Mouse (Mus musculus): ENCODE results near the gene Grm7. TPM values are rescaled to one million over a fixed set of nuclear protein-coding genes. Genes with fewer than 3 reads are reported as not detected.

Grm7 gene
- polyA plus RNA-seq, 1 experiment from 2014 or later, result 3.2 TPM

DNA sequence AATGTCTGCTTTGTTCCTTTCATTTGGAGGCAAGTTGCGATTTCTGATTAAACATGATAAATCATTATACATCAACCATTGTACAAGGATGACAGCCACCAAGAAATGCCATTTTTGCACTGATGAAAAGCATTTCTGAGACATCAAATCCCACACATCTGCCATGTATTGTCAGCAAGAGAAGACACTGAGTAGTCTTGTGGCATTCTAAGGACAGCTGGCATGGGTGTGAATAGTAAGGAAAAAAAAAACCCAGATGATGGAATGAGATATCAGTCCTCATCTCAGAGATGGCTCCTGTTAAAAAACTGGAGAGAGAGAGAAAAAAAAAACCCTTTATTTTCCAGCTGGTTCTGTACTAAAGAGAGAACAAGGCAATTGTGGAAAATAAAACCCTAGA lies 875.8 kb downstream of the Grm7 start:
- H3K9ac ChIP-seq, result no peak overlapping the region
- H3K27ac ChIP-seq, result no peak overlapping the region
- no peak overlapping the region for H3K4me3 ChIP-seq (replicated peaks)
- H3K9me3 ChIP-seq, result no peaks in the 10 kb centered on the region
- H3K27me3 ChIP-seq, result no peaks in the 10 kb centered on the region
- no peak overlapping the region for H3K4me2 ChIP-seq
- H3K36me3 ChIP-seq (replicated peaks), result no peaks in the 10 kb centered on the region
- 92% methylated on average over 1 of the region's 1 CpGs for WGBS
- no peak for ATAC-seq (ENCODE audit: low FRiP score)
- H3K4me1 ChIP-seq, result no peaks in the 10 kb centered on the region

DNA sequence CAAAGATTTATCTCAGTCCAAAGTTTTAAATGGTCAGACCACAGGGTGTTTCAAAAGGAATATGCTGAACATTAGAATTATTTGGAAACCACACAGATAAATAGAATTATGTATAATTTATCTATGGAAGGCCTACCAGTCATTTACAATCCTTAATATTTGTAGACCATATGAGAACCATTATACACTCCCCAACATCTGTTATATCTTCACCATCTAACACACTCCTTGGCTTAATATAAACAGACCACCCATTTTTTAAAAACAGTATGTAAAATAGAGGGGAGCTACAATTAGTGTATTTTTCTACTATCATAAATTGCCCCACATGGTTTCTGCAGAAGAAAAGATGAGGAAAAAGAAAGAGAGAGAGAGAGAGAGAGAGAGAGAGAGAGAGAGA lies 876.7 kb downstream of the Grm7 start:
- H3K4me2 ChIP-seq, result no peak overlapping the region
- H3K27me3 ChIP-seq, result no peaks in the 10 kb centered on the region
- H3K36me3 ChIP-seq (replicated peaks), result no peaks in the 10 kb centered on the region
- ATAC-seq (ENCODE audit: low FRiP score), result no peak
- no peak overlapping the region for H3K27ac ChIP-seq
- H3K4me3 ChIP-seq (replicated peaks), result no peak overlapping the region
- H3K9ac ChIP-seq, result no peak overlapping the region
- no peaks in the 10 kb centered on the region for H3K4me1 ChIP-seq
- no peaks in the 10 kb centered on the region for H3K9me3 ChIP-seq

DNA sequence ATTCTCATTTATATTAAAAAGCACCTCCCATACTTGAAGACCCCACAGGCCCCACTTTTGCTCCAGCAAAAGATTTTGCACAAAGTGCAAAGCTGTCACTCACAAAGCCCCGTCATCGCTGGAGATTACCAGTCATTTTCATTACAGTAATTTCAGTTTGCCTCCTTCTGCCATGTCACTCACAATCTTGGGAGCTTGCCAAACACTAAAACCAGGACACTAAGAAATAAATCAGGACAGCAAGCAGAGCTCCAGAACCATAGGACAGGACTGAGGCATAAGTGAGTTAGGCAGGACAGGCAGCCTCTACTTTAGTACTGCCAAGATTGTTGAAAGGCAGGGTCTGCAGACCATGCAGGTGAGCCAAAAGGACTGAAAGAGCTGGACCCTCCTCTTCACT lies 884.6 kb downstream of the Grm7 start:
- H3K27ac ChIP-seq, result no peak overlapping the region
- H3K9me3 ChIP-seq, result no peaks in the 10 kb centered on the region
- H3K4me2 ChIP-seq, result no peak overlapping the region
- no peaks in the 10 kb centered on the region for H3K4me1 ChIP-seq
- 80% methylated on average over 2 of the region's 2 CpGs for WGBS
- H3K27me3 ChIP-seq, result no peaks in the 10 kb centered on the region
- H3K36me3 ChIP-seq (replicated peaks), result no peaks in the 10 kb centered on the region
- ATAC-seq (ENCODE audit: low FRiP score), result no peak
- no peak overlapping the region for H3K9ac ChIP-seq
- H3K4me3 ChIP-seq (replicated peaks), result no peak overlapping the region

DNA sequence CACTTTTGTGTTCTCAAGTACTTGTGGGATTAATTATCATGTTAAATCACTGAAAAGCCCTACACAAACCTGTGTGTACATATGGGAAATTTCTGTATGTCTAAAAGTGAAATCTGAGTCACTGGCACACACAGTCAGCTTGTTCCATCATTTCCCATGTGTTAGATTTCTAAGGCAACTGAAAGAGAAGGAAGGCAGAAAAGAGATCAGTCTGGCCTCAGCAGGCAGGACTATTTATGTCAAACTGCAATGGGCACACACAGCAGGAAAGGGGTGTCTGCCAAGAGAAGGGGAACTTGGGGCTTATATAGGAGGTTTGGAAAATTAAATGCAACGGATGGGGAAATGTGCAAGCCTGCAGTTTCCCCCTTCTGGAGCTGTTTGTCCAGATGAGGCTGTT lies 913.2 kb downstream of the Grm7 start:
- WGBS, result 83% methylated on average over 1 of the region's 1 CpGs
- no peaks in the 10 kb centered on the region for H3K4me1 ChIP-seq
- H3K9ac ChIP-seq, result no peak overlapping the region
- no peak for ATAC-seq (ENCODE audit: low FRiP score)
- H3K9me3 ChIP-seq, result no peaks in the 10 kb centered on the region
- no peak overlapping the region for H3K4me3 ChIP-seq (replicated peaks)
- no peak overlapping the region for H3K4me2 ChIP-seq
- H3K27ac ChIP-seq, result no peak overlapping the region
- no peaks in the 10 kb centered on the region for H3K27me3 ChIP-seq
- no peaks in the 10 kb centered on the region for H3K36me3 ChIP-seq (replicated peaks)

DNA sequence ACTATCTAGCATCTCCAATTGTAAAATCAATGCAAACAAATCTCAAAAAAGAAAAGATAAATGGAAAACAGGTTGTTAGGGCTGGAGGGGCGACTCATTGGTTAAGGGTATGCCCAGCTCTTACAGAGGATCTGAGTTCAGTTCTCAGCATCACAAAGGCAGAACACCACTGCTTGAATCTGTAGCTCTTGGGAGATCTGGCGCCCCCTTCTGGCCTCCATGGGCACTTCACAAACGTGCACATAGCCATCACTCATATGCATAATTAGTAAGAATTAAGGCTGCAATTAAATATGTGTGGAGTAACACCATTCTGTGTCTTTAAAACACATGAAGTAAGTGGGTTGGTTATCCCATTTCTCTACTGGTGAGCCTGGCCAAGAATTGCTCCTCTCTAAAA lies 914.1 kb downstream of the Grm7 start:
- Histone ChIP-seq H3K4me1 (no peaks in the 10 kb centered on the region), H3K4me2 (no peak overlapping the region), H3K36me3 (replicated peaks) (no peaks in the 10 kb centered on the region), H3K27me3 (no peaks in the 10 kb centered on the region), H3K4me3 (replicated peaks) (no peak overlapping the region), H3K9ac (no peak overlapping the region), H3K9me3 (no peaks in the 10 kb centered on the region), H3K27ac (no peak overlapping the region)
- 75% methylated on average over 3 of the region's 3 CpGs for WGBS
- ATAC-seq (ENCODE audit: low FRiP score), result no peak

DNA sequence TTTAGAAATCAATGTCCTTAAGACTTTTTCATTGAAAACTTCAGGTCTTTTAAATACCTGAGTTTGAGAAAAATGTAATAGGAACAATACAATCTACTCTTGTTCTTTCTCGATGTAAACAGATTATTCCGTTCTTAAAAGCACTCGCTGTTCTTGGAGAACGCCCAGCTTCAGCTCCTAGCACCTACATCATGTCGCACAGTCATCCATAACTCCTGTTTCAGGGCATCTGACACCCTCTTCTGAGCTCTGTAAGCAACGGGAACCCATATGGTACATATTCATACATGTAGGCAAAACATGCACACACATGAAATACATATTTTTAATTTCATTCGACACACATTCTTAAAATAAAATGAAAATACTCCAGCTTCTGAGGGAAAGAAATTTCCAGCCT lies 916.0 kb downstream of the Grm7 start:
- Histone ChIP-seq H3K27me3 (no peaks in the 10 kb centered on the region), H3K9me3 (no peaks in the 10 kb centered on the region), H3K4me3 (replicated peaks) (no peak overlapping the region), H3K4me2 (no peak overlapping the region), H3K27ac (no peak overlapping the region), H3K36me3 (replicated peaks) (no peaks in the 10 kb centered on the region), H3K4me1 (no peaks in the 10 kb centered on the region), H3K9ac (no peak overlapping the region)
- 91% methylated on average over 7 of the region's 7 CpGs for WGBS
- ATAC-seq (ENCODE audit: low FRiP score), result no peak

DNA sequence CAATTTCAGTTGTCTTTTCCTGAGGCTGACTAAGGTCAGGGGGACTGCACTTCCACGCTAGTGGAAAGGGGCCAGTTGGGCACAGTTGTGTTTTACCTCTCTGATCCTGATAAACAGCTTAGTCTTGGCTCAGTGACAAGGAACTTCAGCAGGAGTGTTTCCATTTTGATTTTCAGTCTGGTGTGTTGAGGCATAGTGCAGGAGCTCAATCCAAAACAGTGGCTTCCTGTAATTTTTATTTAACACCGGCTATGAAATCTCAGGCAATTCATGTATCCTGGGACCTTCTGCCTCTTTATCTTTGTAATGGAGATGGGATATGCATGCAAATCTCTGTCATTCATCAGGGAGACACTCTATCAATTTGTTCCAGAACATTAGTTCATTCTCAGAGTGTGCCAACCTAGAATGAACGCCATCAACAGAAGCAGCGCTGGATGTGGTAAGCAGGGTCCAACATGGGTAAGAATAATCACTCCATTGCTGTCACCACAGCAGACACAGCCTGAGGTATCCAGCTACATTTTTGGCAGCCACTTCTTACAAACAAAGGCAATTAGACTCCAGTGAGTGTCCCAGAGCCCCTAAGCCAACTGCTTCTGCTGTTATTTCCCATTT lies 926.2 kb downstream of the Grm7 start:
- Histone ChIP-seq H3K27ac (no peak overlapping the region), H3K9ac (no peak overlapping the region), H3K4me1 (no peaks in the 10 kb centered on the region), H3K36me3 (replicated peaks) (no peaks in the 10 kb centered on the region), H3K9me3 (no peaks in the 10 kb centered on the region), H3K4me3 (replicated peaks) (no peak overlapping the region), H3K27me3 (no peaks in the 10 kb centered on the region), H3K4me2 (no peak overlapping the region)
- ATAC-seq (ENCODE audit: low FRiP score), result no peak
- WGBS, result 92% methylated on average over 4 of the region's 4 CpGs

DNA sequence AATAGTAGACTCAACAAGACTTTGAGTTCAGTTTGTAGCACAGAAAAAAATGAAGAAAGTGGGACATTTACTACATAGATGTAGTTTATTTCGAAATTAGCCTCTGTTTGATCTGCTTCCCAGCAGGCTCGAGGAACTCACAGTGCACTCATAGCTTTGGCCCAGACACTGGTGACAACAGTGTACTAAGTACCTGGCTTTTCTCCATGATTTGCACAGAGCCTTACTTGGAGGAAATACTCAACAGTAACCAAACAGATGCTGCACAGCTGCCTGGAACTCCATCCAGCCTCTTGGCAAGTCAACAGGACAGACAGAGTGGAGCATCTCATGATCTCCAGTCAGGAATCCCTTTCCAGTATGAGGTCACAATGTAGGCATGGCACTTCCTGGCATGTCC lies 939.5 kb downstream of the Grm7 start:
- H3K4me1 ChIP-seq, result no peaks in the 10 kb centered on the region
- no peaks in the 10 kb centered on the region for H3K9me3 ChIP-seq
- 78% methylated on average over 2 of the region's 2 CpGs for WGBS
- H3K4me3 ChIP-seq (replicated peaks), result no peak overlapping the region
- no peak overlapping the region for H3K9ac ChIP-seq
- no peak overlapping the region for H3K27ac ChIP-seq
- no peak overlapping the region for H3K4me2 ChIP-seq
- no peaks in the 10 kb centered on the region for H3K36me3 ChIP-seq (replicated peaks)
- ATAC-seq (ENCODE audit: low FRiP score), result no peak
- no peaks in the 10 kb centered on the region for H3K27me3 ChIP-seq

DNA sequence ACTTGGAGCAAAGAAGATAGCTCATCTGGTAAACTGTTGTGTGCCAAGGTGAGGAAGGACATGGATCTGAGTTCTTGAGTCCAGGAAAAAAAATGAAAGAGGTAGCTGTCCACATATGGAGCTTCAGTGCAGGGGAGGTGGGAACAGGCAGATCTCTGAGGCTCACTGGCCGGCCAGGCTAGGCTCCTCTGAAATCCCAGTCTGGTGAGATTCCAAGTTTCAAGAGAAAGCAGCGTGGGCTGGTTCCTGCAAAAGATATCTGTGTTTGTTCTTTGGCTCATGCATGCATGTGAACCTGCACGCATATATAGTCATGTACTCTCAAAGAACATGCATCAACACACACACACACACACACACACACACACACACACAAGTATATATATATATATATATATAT lies 942.2 kb downstream of the Grm7 start:
- no peak overlapping the region for H3K4me3 ChIP-seq (replicated peaks)
- H3K9ac ChIP-seq, result no peak overlapping the region
- H3K4me1 ChIP-seq, result no peaks in the 10 kb centered on the region
- H3K27ac ChIP-seq, result no peak overlapping the region
- ATAC-seq (ENCODE audit: low FRiP score), result no peak
- no peaks in the 10 kb centered on the region for H3K27me3 ChIP-seq
- no peaks in the 10 kb centered on the region for H3K9me3 ChIP-seq
- no peak overlapping the region for H3K4me2 ChIP-seq
- H3K36me3 ChIP-seq (replicated peaks), result no peaks in the 10 kb centered on the region
- 84% methylated on average over 3 of the region's 3 CpGs for WGBS

DNA sequence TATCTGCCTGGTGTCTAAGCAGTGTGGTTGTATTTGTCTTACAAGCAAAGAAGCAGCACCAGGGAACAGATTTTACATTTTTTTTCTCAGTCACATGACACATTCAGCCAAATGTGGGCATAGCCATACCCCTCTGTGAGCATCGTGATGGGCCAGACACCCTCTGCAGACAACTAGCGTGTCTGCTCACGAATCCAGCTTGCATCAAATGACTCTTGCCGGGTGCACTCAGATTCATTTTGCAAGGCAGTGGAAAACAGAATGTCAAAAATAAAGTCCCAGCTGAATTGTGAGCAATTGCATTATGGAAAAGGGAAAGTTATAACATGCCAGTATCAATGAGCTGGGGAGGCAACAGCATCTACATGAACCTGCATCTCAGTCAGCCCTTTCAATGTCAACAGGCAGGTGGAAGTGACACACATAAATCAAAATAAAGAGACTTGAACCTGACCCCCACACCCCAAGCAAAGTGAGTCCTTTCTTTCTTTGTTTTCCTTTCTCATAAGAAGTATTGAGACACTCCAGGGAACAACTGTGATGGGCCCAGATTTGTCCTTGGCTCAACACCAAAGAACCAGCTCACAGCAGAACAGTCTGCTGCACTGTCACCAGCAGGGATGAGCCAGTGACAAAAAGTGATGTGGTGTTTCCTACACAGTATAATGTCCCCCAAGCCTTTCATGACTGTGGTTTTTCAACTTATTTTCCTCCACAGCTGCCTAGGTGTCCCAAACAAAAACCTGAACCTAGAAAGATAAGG lies 956.7 kb downstream of the Grm7 start:
- H3K4me1 ChIP-seq, result no peaks in the 10 kb centered on the region

DNA sequence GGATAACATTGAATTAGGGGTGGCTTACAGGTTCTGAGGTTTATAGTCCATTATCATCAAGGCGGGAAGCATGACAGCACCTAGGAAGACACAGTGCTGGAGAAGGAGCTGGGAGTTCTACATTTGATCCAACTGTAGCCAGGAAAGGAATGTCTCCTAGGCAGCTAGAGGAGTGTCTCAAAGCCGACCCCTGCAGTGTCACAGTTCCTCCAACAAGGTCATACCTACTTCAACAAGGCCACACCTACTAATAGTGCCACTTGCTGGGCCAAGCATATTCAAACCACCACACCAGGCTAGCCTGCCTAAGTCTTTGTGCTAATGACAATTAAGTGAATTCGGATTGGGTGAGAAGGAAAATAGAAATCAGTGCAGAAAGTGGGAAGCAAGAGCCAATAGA lies 965.0 kb downstream of the Grm7 start:
- no peak overlapping the region for H3K4me2 ChIP-seq
- no peak overlapping the region for H3K9ac ChIP-seq
- H3K4me3 ChIP-seq (replicated peaks), result no peak overlapping the region
- no peaks in the 10 kb centered on the region for H3K36me3 ChIP-seq (replicated peaks)
- no peak overlapping the region for H3K27ac ChIP-seq
- WGBS, result 86% methylated on average over 3 of the region's 3 CpGs
- no peaks in the 10 kb centered on the region for H3K27me3 ChIP-seq
- H3K9me3 ChIP-seq, result no peaks in the 10 kb centered on the region
- no peaks in the 10 kb centered on the region for H3K4me1 ChIP-seq
- no peak for ATAC-seq (ENCODE audit: low FRiP score)

More for the DNA sequence above, 956.7 kb downstream of the Grm7 start:
- Histone ChIP-seq H3K9ac (no peak overlapping the region), H3K36me3 (replicated peaks) (no peaks in the 10 kb centered on the region), H3K4me3 (replicated peaks) (no peak overlapping the region), H3K27me3 (no peaks in the 10 kb centered on the region), H3K27ac (no peak overlapping the region), H3K4me2 (no peak overlapping the region), H3K9me3 (no peaks in the 10 kb centered on the region)
- WGBS, result 93% methylated on average over 4 of the region's 4 CpGs
- no peak for ATAC-seq (ENCODE audit: low FRiP score)

DNA sequence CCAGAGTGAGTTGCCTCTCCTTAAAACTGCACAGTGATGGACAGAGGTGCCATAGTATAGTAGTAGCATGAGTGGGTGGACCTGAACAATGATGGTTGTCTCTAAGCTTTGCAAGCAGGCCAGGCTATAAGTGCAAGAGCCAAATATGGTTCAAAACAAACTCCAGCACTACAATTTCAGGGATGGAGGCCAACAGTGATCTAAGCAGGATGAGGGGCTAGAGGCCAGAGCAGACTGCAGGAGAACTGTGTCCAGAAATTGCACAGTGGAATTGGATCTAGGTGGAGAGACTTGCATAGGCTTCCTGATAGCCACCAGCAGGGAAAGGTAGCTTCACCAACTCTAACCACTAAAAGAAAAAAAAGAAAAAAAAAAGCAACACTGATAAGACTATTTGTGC lies 968.5 kb downstream of the Grm7 start:
- H3K36me3 ChIP-seq (replicated peaks), result no peaks in the 10 kb centered on the region
- no peaks in the 10 kb centered on the region for H3K4me1 ChIP-seq
- no peaks in the 10 kb centered on the region for H3K27me3 ChIP-seq
- no peak overlapping the region for H3K9ac ChIP-seq
- no peak overlapping the region for H3K4me2 ChIP-seq
- no peak for ATAC-seq (ENCODE audit: low FRiP score)
- no peak overlapping the region for H3K27ac ChIP-seq
- no peak overlapping the region for H3K4me3 ChIP-seq (replicated peaks)
- H3K9me3 ChIP-seq, result no peaks in the 10 kb centered on the region

All from forebrain, embryonic 12.5 days (tissue).